Mouse (Mus musculus): ENCODE measurements around the gene Mecp2. TPM values are rescaled to one million over a fixed set of nuclear protein-coding genes. Genes with fewer than 3 reads are reported as not detected.
A peak's percentile ranks its signal among the peaks of the same experiment; 100 is the strongest.

The Mecp2 gene
- polyA plus RNA-seq, 1 experiment = 7.0 TPM

DNA sequence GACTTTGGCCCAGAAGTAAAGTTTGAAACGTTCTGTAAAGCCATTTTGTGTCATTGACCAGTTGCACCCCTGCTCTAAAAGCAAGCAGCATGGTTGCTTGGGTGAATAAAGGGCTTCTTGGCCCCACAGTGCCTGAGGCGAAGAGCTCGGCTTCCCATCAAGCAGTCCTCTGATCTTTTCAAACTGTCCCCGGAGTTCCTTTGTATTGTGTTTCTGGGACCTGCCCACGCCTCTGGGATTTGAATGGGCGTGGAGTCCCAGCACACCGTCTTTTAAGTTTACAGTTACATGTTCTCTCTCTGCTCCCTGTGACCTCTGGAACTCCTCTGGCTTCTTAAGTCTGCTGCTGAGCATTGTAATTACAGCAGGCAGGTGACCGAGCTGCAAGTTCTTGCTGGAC, 127.1 kb downstream of the Mecp2 start:
- 36% methylated on average over 8 of the region's 8 CpGs for WGBS
- DNase-seq = no peak

GRCm38 (mm10) chrX:74006401-74006800, 128.8 kb downstream of the Mecp2 start:
- no peaks in the 10 kb centered on the region for H3K27me3 ChIP-seq (replicated peaks; ENCODE audit: control insufficient read depth, insufficient read depth, low read length)
- TF ChIP-seq POLR2A (IDR thresholded peaks at IDR 0.05; ENCODE audit: low read depth, low read length) (no peak), CTCF (conservative IDR thresholded peaks at IDR 0.05; ENCODE audit: insufficient read depth, insufficient read length, low read depth, low read length) (no peak)
- WGBS = 89% methylated on average over 21 of the region's 21 CpGs
- H3K27ac ChIP-seq (ENCODE audit: insufficient read depth, low read depth, low read length) = no peak overlapping the region
- no peak for DNase-seq
- H3K36me3 ChIP-seq (ENCODE audit: control insufficient read depth, insufficient read depth, low read length) = no peaks in the 10 kb centered on the region
- no peak overlapping the region for H3K4me3 ChIP-seq (ENCODE audit: insufficient read depth, low read depth, low read length)
- H3K4me1 ChIP-seq (ENCODE audit: control insufficient read depth, insufficient read depth, low read length) = no peaks in the 10 kb centered on the region

More for the DNA sequence above, 127.1 kb downstream of the Mecp2 start:
- Histone ChIP-seq H3K27me3 (replicated peaks; ENCODE audit: control insufficient read depth, insufficient read depth, low read length) (no peaks in the 10 kb centered on the region), H3K36me3 (ENCODE audit: control insufficient read depth, insufficient read depth, low read length) (no peaks in the 10 kb centered on the region), H3K4me1 (ENCODE audit: control insufficient read depth, insufficient read depth, low read length) (no peaks in the 10 kb centered on the region), H3K4me3 (ENCODE audit: insufficient read depth, low read depth, low read length) (no peak overlapping the region), H3K27ac (ENCODE audit: insufficient read depth, low read depth, low read length) (no peak overlapping the region)
- TF ChIP-seq CTCF (conservative IDR thresholded peaks at IDR 0.05; ENCODE audit: insufficient read depth, insufficient read length, low read depth, low read length) = no peak
- TF ChIP-seq POLR2A (IDR thresholded peaks at IDR 0.05; ENCODE audit: low read depth, low read length) = no peak

DNA sequence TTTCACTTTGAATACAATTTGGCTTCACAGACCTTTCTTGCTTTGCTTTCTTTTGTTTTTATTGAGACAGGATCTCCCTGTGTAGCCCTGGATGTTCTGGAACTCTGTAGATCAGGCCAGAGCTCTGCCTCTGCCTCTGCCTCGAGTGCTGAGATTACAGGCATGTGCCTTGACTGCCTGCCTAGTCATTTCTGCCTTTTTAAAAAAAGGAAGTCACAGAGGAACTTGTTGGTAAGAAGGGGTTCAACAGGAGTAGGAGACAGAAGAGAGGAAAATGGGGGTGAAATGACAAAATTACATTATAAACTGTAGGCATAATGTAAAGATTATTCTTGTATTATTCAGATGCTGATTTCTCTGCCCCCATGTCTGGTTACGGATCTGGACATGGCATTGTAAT, 131.5 kb downstream of the Mecp2 start:
- no peak overlapping the region for H3K4me3 ChIP-seq (ENCODE audit: insufficient read depth, low read depth, low read length)
- WGBS = 74% methylated on average over 2 of the region's 2 CpGs
- H3K27ac ChIP-seq (ENCODE audit: insufficient read depth, low read depth, low read length) = no peak overlapping the region
- DNase-seq = no peak
- H3K27me3 ChIP-seq (replicated peaks; ENCODE audit: control insufficient read depth, insufficient read depth, low read length) = no peaks in the 10 kb centered on the region
- no peak for TF ChIP-seq CTCF (conservative IDR thresholded peaks at IDR 0.05; ENCODE audit: insufficient read depth, insufficient read length, low read depth, low read length)
- no peak for TF ChIP-seq POLR2A (IDR thresholded peaks at IDR 0.05; ENCODE audit: low read depth, low read length)
- H3K4me1 ChIP-seq (ENCODE audit: control insufficient read depth, insufficient read depth, low read length) = no peaks in the 10 kb centered on the region
- no peaks in the 10 kb centered on the region for H3K36me3 ChIP-seq (ENCODE audit: control insufficient read depth, insufficient read depth, low read length)

DNA sequence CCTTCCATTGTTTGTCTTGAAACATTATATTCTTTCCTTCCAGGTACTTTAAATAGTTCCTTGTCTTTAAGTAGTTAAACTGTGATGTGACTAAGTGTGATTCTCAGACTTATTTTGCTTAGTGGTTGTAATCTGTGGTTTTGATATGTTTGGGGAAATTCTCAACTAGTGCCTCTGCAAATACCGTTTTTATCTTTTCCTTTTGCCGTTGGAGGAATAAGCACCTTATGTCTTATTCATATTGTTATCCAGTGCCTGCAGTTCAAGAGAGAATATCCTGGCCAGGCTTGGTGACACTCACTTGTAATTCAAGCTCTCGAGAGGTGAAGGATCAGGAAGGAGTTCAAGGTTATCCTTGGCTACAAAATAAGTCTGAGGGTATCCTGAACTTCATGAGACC, 134.1 kb downstream of the Mecp2 start:
- no peak for TF ChIP-seq CTCF (conservative IDR thresholded peaks at IDR 0.05; ENCODE audit: insufficient read depth, insufficient read length, low read depth, low read length)
- no peak for TF ChIP-seq POLR2A (IDR thresholded peaks at IDR 0.05; ENCODE audit: low read depth, low read length)
- 53% methylated on average over 3 of the region's 3 CpGs for WGBS
- H3K4me1 ChIP-seq (ENCODE audit: control insufficient read depth, insufficient read depth, low read length) = no peaks in the 10 kb centered on the region
- DNase-seq = no peak
- no peaks in the 10 kb centered on the region for H3K27me3 ChIP-seq (replicated peaks; ENCODE audit: control insufficient read depth, insufficient read depth, low read length)
- H3K4me3 ChIP-seq (ENCODE audit: insufficient read depth, low read depth, low read length) = no peak overlapping the region
- H3K36me3 ChIP-seq (ENCODE audit: control insufficient read depth, insufficient read depth, low read length) = no peaks in the 10 kb centered on the region
- H3K27ac ChIP-seq (ENCODE audit: insufficient read depth, low read depth, low read length) = no peak overlapping the region

GRCm38 (mm10) chrX:73998911-73999869, 136.0 kb downstream of the Mecp2 start:
- H3K27ac ChIP-seq (ENCODE audit: insufficient read depth, low read depth, low read length) = no peak overlapping the region
- no peaks in the 10 kb centered on the region for H3K36me3 ChIP-seq (ENCODE audit: control insufficient read depth, insufficient read depth, low read length)
- TF ChIP-seq POLR2A (IDR thresholded peaks at IDR 0.05; ENCODE audit: low read depth, low read length) = no peak
- TF ChIP-seq CTCF (conservative IDR thresholded peaks at IDR 0.05; ENCODE audit: insufficient read depth, insufficient read length, low read depth, low read length) = no peak
- no peaks in the 10 kb centered on the region for H3K27me3 ChIP-seq (replicated peaks; ENCODE audit: control insufficient read depth, insufficient read depth, low read length)
- WGBS = 37% methylated on average over 8 of the region's 8 CpGs
- H3K4me1 ChIP-seq (ENCODE audit: control insufficient read depth, insufficient read depth, low read length) = no peaks in the 10 kb centered on the region
- DNase-seq = peak; percentile 44
- H3K4me3 ChIP-seq (ENCODE audit: insufficient read depth, low read depth, low read length) = no peak overlapping the region

GRCm38 (mm10) chrX:73977783-73978182, 157.4 kb downstream of the Mecp2 start:
- DNase-seq = no peak
- Histone ChIP-seq H3K27ac (ENCODE audit: insufficient read depth, low read depth, low read length) (no peak overlapping the region), H3K4me3 (ENCODE audit: insufficient read depth, low read depth, low read length) (no peak overlapping the region), H3K27me3 (replicated peaks; ENCODE audit: control insufficient read depth, insufficient read depth, low read length) (no peaks in the 10 kb centered on the region), H3K36me3 (ENCODE audit: control insufficient read depth, insufficient read depth, low read length) (no peaks in the 10 kb centered on the region), H3K4me1 (ENCODE audit: control insufficient read depth, insufficient read depth, low read length) (no peaks in the 10 kb centered on the region)
- TF ChIP-seq CTCF (conservative IDR thresholded peaks at IDR 0.05; ENCODE audit: insufficient read depth, insufficient read length, low read depth, low read length) (no peak), POLR2A (IDR thresholded peaks at IDR 0.05; ENCODE audit: low read depth, low read length) (no peak)
- 77% methylated on average over 1 of the region's 1 CpGs for WGBS

Other genes with a start within 250 kb of the Mecp2 start
- gene Avpr2, start 243.3 kb downstream of the Mecp2 start, polyA plus RNA-seq (2012; rRNA removed) = 35.3 and 41.0 TPM in 2 replicates
- 26.5 TPM in 2 replicates for gene L1cam, start 239.3 kb downstream of the Mecp2 start, polyA plus RNA-seq (2012; rRNA removed)
- 8.9 and 15.5 TPM in 2 replicates for gene Arhgap4, start 213.5 kb downstream of the Mecp2 start, polyA plus RNA-seq (2012; rRNA removed)
- 61.3 and 69.7 TPM in 2 replicates for gene Naa10, start 213.4 kb downstream of the Mecp2 start, polyA plus RNA-seq (2012; rRNA removed)
- gene Renbp, start 204.5 kb downstream of the Mecp2 start, polyA plus RNA-seq (2012; rRNA removed) = 125 and 144 TPM in 2 replicates
- gene Hcfc1, start 169.0 kb downstream of the Mecp2 start, polyA plus RNA-seq (2012; rRNA removed) = 34.3 and 37.3 TPM in 2 replicates
- 91.7 and 131 TPM in 2 replicates for gene Irak1, start 111.4 kb downstream of the Mecp2 start, polyA plus RNA-seq (2012; rRNA removed)
- not detected in 2 replicates for gene Opn1mw, start 7.9 kb downstream of the Mecp2 start, polyA plus RNA-seq (2012; rRNA removed)
- gene Tex28, start 32.5 kb upstream of the Mecp2 start, polyA plus RNA-seq (2012; rRNA removed) = not detected in 2 replicates
- gene Tktl1, start 41.9 kb upstream of the Mecp2 start, polyA plus RNA-seq (2012; rRNA removed) = not detected in 2 replicates
- gene Flna, start 114.5 kb upstream of the Mecp2 start, polyA plus RNA-seq (2012; rRNA removed) = 125 and 161 TPM in 2 replicates
- gene Emd, start 119.3 kb upstream of the Mecp2 start, polyA plus RNA-seq (2012; rRNA removed) = 41.1 and 45.2 TPM in 2 replicates
- 1,301 and 1,460 TPM in 2 replicates for gene Rpl10, start 135.4 kb upstream of the Mecp2 start, polyA plus RNA-seq (2012; rRNA removed)
- 79.6 and 104 TPM in 2 replicates for gene Taz, start 146.5 kb upstream of the Mecp2 start, polyA plus RNA-seq (2012; rRNA removed)
- 26.0 and 26.1 TPM in 2 replicates for gene Dnase1l1, start 147.0 kb upstream of the Mecp2 start, polyA plus RNA-seq (2012; rRNA removed)
- 382 and 458 TPM in 2 replicates for gene Atp6ap1, start 161.7 kb upstream of the Mecp2 start, polyA plus RNA-seq (2012; rRNA removed)
- 120 and 150 TPM in 2 replicates for gene Gdi1, start 169.6 kb upstream of the Mecp2 start, polyA plus RNA-seq (2012; rRNA removed)
- gene Fam50a, start 177.7 kb upstream of the Mecp2 start, polyA plus RNA-seq (2012; rRNA removed) = 13.1 and 17.7 TPM in 2 replicates
- gene Plxna3, start 193.7 kb upstream of the Mecp2 start, polyA plus RNA-seq (2012; rRNA removed) = 5.8 and 7.3 TPM in 2 replicates
- gene Lage3, start 218.3 kb upstream of the Mecp2 start, polyA plus RNA-seq (2012; rRNA removed) = 78.3 and 81.7 TPM in 2 replicates
- gene Ubl4a, start 237.9 kb upstream of the Mecp2 start, polyA plus RNA-seq (2012; rRNA removed) = 43.3 and 50.4 TPM in 2 replicates
- gene Slc10a3, start 238.0 kb upstream of the Mecp2 start, polyA plus RNA-seq (2012; rRNA removed) = 13.9 and 17.4 TPM in 2 replicates